Mouse (Mus musculus) liver, adult 2 months (tissue): ENCODE results near the gene Sipa1l1. TPM values are rescaled to one million over a fixed set of nuclear protein-coding genes. Genes with fewer than 3 reads are reported as not detected.

Experiments used
- DNase-seq: peaks from one replicate; pipeline ENCODE4 v3.0.0-alpha.2; 2011; ENCODE audit warnings: low read depth, low spot score; ENCODE audit errors: extremely low read depth
- H3K27ac ChIP-seq: fragments of 200-500 bp; replicated peaks from 2 replicates; pipeline ENCODE4 v1.5.1; 2012; ENCODE audit warnings: low read depth, mild to moderate bottlenecking, control low read depth, inconsistent platforms, low read length; ENCODE audit not compliant: insufficient read depth
- H3K27me3 ChIP-seq: fragments of 200-500 bp; 2 replicates; pipeline ENCODE4 v1.6.1; 2012; ENCODE audit warnings: mild to moderate bottlenecking, moderate library complexity, low read length, inconsistent platforms; ENCODE audit not compliant: control insufficient read depth, insufficient read depth
- H3K36me3 ChIP-seq: fragments of 200-500 bp; 2 replicates; pipeline ENCODE4 v1.6.1; 2012; ENCODE audit warnings: low read length, inconsistent platforms; ENCODE audit not compliant: control insufficient read depth, insufficient read depth
- H3K4me1 ChIP-seq: fragments of 200-500 bp; 2 replicates; pipeline ENCODE4 v1.6.1; 2011; ENCODE audit warnings: low read length; ENCODE audit not compliant: control insufficient read depth, insufficient read depth
- H3K4me3 ChIP-seq: fragments of 200-500 bp; 2 replicates; pipeline ENCODE4 v1.5.1; 2011; ENCODE audit warnings: low read depth, mild to moderate bottlenecking, control low read depth, low read length, moderate library complexity; ENCODE audit not compliant: insufficient read depth
- H3K79me2 ChIP-seq: fragments of 200-500 bp; 2 replicates; pipeline ENCODE4 v1.6.1; 2012; ENCODE audit warnings: inconsistent platforms, mild to moderate bottlenecking, low read length, moderate library complexity; ENCODE audit not compliant: control insufficient read depth, insufficient read depth
- H3K9ac ChIP-seq: fragments of 200-500 bp; 2 replicates; pipeline ENCODE4 v1.6.1; 2012; ENCODE audit warnings: low read depth, mild to moderate bottlenecking, control low read depth, inconsistent platforms, low read length
- CTCF ChIP-seq: fragments of 200-500 bp; IDR thresholded peaks from 2 replicates; pipeline ENCODE4 v1.5.1; 2011; ENCODE audit warnings: low read depth, low read length, control low read depth
- POLR2A ChIP-seq: fragments of 200-500 bp; IDR thresholded peaks from 2 replicates; pipeline ENCODE4 v1.6.1; 2011; ENCODE audit warnings: low read length, control low read depth; ENCODE audit not compliant: insufficient read depth; ENCODE audit errors: extremely low read depth
- WGBS: fragments of 180-500 bp; shearing (Covaris S2); methylation state at CpG from one replicate; pipeline ENCODE4 v1.1.7; 2018; 5-methylcytosine and 5-hydroxymethylcytosine counted together
- polyA plus RNA-seq: library from polyadenylated mRNA; depleted of rRNA; stranded (reverse); fragments of >200 nt; gene quantifications from 2 replicates; pipeline ENCODE4 v1.2.3, GENCODE M21; 2012
- total RNA-seq: library from RNA; depleted of rRNA; stranded (reverse); fragments of >200 nt; gene quantifications from 2 replicates; pipeline ENCODE4 v1.2.3, GENCODE M21; 2014

Gene Sipa1l1
- total and polyA plus RNA-seq, 2 experiments: 10.3 to 13.7 TPM

- no peaks in the 10 kb centered on the region for H3K79me2 ChIP-seq
- no peaks in the 10 kb centered on the region for H3K36me3 ChIP-seq
- peak; percentile 79 for DNase-seq
- TF ChIP-seq POLR2A (no peak), CTCF (no peak)
- H3K27ac ChIP-seq: peak overlapping the region; percentile 34
- WGBS: 30% methylated on average over 10 of the region's 10 CpGs
- H3K9ac ChIP-seq: peak overlapping the region; percentile 39; the same call in 1 of the 2 replicates
- peak overlapping the region; percentile 26 for H3K4me3 ChIP-seq
- H3K27me3 ChIP-seq: no peaks in the 10 kb centered on the region
- peaks cover 7% of the 10 kb centered on the region for H3K4me1 ChIP-seq
Measured at GRCm38 (mm10) chr12:82455700-82456413, 286.7 kb downstream of the Sipa1l1 start.

GRCm38 (mm10) chr12:82456414-82456805 is 287.3 kb downstream of the Sipa1l1 start:
- H3K4me1 ChIP-seq: peaks cover 7% of the 10 kb centered on the region
- H3K79me2 ChIP-seq: no peaks in the 10 kb centered on the region
- peak overlapping the region; percentile 34 for H3K27ac ChIP-seq
- H3K36me3 ChIP-seq: no peaks in the 10 kb centered on the region
- no peak for TF ChIP-seq POLR2A
- TF ChIP-seq CTCF: no peak
- no peaks in the 10 kb centered on the region for H3K27me3 ChIP-seq
- no peak overlapping the region for H3K9ac ChIP-seq
- peak; percentile 54 for DNase-seq
- no peak overlapping the region for H3K4me3 ChIP-seq
- WGBS: 43% methylated on average over 1 of the region's 1 CpGs

GRCm38 (mm10) chr12:82457609-82458008 is 288.5 kb downstream of the Sipa1l1 start:
- no peaks in the 10 kb centered on the region for H3K36me3 ChIP-seq
- no peak overlapping the region for H3K27ac ChIP-seq
- peaks cover 6% of the 10 kb centered on the region for H3K4me1 ChIP-seq
- DNase-seq: no peak
- no peak overlapping the region for H3K4me3 ChIP-seq
- TF ChIP-seq POLR2A (no peak), CTCF (no peak)
- 96% methylated on average over 6 of the region's 6 CpGs for WGBS
- no peaks in the 10 kb centered on the region for H3K27me3 ChIP-seq
- H3K79me2 ChIP-seq: no peaks in the 10 kb centered on the region
- H3K9ac ChIP-seq: no peak overlapping the region

DNA sequence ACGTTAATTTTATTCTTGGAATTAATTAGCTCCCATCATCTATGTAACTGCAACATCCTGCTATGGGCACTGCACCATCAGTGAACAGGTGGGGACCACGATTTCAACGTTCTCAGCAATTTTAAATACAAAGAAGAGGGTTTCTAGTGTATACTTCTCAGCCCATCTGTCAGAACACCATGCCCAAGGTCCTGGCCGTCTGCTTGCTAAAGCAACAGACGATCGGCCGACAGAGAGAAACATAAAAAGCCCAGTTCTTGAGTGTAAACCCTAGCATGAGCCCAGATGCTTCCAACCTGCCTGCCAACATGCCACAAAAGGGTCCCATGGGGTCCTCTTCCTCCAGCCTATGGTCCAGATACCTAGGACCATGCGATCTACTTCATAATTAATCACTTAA is 288.9 kb downstream of the Sipa1l1 start:
- no peaks in the 10 kb centered on the region for H3K27me3 ChIP-seq
- H3K4me3 ChIP-seq: no peak overlapping the region
- DNase-seq: no peak
- no peaks in the 10 kb centered on the region for H3K36me3 ChIP-seq
- no peak overlapping the region for H3K27ac ChIP-seq
- H3K9ac ChIP-seq: no peak overlapping the region
- WGBS: 93% methylated on average over 8 of the region's 8 CpGs
- H3K4me1 ChIP-seq: peaks cover 4% of the 10 kb centered on the region
- TF ChIP-seq CTCF: no peak
- no peak for TF ChIP-seq POLR2A
- H3K79me2 ChIP-seq: no peaks in the 10 kb centered on the region

DNA sequence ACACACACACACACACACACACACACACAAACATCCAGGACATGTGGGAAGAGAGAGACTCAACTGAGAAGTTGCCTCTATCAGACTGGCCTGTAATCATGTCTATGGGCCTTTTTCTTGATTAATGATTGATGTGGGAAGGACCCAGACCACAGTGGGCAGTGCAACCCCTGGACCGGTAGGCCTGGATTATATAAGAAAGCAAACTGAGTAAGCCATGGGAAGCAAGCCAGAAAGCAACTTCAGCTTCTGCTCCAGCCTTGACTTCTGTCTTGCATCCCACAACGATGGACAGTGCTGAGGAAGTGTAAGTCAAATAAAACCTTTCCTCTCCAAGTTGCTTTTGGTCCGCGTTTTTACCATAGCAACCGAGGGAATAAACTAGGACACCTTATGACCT is 298.1 kb downstream of the Sipa1l1 start:
- no peak overlapping the region for H3K27ac ChIP-seq
- H3K4me1 ChIP-seq: 0 out of 2 replicates have a peak, but pooled peaks cover 1% of the 10 kb centered on the region
- 76% methylated on average over 5 of the region's 5 CpGs for WGBS
- DNase-seq: no peak
- no peak for TF ChIP-seq POLR2A
- no peak for TF ChIP-seq CTCF
- no peak overlapping the region for H3K4me3 ChIP-seq
- no peak overlapping the region for H3K9ac ChIP-seq
- H3K36me3 ChIP-seq: no peaks in the 10 kb centered on the region
- H3K27me3 ChIP-seq: no peaks in the 10 kb centered on the region
- H3K79me2 ChIP-seq: no peaks in the 10 kb centered on the region

- Histone ChIP-seq H3K4me1 (0 out of 2 replicates have a peak, but pooled peaks cover 1% of the 10 kb centered on the region), H3K27me3 (no peaks in the 10 kb centered on the region), H3K36me3 (no peaks in the 10 kb centered on the region), H3K27ac (no peak overlapping the region), H3K4me3 (no peak overlapping the region), H3K79me2 (no peaks in the 10 kb centered on the region), H3K9ac (no peak overlapping the region)
- DNase-seq: peak; percentile 29
- TF ChIP-seq POLR2A (no peak), CTCF (peak; percentile 40; the same call in 1 of the 2 replicates)
- WGBS: 75% methylated on average over 2 of the region's 2 CpGs
Measured at GRCm38 (mm10) chr12:82467641-82468040, 298.5 kb downstream of the Sipa1l1 start.
